Mouse (Mus musculus) CD4-positive, CD25-positive, alpha-beta regulatory T cell, adult 2 months (primary cell): ENCODE results near the gene Slc26a8.

Experiments
- DNase-seq: peaks from one replicate; pipeline ENCODE4 v3.0.0-alpha.2; 2012; ENCODE audit warnings: low read depth, low spot score

The Slc26a8 gene

DNA sequence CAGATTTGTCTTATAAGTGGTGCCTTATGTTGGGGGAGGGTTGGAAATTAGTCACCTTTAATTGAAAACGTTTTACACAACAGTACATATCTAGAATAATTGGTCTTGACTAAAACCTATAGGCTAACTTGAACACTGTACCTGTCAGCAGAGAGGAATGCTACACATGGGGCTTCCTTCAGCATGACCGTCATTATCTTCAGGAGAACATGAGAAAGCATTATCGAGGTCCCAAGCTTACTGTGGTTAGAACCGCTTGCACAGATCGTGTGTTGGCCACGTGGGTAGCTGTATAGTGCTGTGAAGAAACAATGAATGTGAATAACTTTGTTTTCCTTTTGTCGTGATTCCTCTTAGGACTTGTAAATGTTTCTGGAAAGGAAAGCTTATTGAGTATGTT, 9.8 kb upstream of the Slc26a8 start:
- DNase-seq: peak; percentile 35

DNA sequence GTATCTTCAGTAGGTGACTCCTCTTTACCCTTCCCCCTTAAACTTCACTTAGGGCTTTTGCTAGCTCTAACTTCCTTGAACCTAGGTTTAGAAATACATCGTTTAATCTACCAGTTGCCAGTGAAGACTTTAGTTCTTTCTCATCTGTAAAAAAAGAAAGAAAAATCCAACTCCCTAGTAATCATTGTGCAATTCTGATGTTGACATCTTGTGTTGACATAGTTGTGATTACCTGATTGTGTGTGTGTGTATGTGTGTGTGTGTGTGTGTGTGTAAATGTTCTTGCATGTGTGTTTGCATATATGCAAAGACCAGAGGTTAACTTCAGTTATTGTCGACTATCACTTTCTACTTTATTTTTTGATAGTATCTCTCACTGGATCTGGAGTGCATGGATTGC, 8.6 kb upstream of the Slc26a8 start:
- DNase-seq: no peak

DNA sequence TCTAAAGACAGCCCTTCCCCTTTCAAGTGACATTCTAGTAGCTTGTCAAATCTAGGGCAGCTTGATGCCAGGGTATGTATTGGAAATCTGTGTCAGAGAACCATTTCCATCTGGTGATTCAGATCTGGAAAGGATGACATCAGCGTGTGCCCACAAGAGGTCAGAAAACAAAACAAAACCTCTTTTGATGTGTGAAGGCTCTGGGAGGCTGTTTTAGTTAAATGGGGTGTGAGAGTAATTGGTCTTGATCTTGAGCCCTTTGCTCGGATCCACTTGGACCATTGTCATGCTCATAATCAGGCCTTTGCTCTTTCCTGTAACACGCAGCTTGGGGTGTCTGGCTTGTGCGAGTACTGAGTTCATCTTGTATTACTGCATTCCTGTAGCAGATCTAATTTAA, 8.2 kb upstream of the Slc26a8 start:
- DNase-seq: peak; percentile 73

DNA sequence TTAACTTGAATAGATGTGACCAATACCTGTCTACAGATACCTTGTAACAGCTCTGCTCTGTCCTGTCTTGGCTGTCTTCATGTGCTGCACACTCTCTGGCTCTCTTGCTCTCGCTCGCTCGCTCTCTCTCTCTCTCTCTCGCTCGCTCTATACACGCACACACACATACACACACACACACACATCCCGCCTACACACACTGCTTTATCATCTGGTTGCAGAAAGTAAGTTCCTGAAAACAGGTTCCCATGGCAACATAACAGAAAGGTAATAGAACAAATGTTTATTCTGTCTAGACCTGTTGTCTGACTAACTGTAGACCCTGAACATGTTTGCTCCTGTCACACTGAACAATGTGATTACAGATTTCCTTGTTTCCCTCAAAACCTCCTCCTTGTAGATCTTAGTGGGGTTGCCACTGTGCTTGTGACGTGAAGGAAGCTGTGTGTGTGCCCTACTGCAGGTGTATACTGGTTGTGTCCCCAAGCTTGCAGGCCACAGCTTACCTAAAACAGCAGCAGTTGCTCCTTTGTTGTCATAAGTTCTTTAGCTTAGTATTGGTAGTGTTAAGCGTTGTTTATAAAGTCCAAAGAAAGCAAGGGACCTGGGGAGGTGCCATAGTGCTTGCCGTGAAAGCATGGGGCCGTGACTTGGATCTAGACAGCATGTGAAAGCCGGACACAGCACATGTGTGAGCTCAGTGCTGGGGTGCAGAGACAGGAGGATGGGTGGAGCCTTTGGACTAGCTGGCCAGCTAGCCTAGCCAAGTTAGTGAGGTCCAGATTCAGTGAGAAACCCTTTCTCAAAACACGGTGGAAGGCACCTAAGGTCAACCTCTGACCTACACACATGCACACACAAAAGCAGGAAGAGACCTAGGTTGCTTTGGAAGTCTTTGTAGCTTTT, 7.5 kb upstream of the Slc26a8 start:
- DNase-seq: peak; percentile 89

- DNase-seq: no peak
Observed at GRCm38 (mm10) chr17:28696641-28697040, 6.6 kb upstream of the Slc26a8 start.

GRCm38 (mm10) chr17:28694832-28695231, 4.8 kb upstream of the Slc26a8 start:
- no peak for DNase-seq

GRCm38 (mm10) chr17:28694078-28694477, 4.0 kb upstream of the Slc26a8 start:
- DNase-seq: no peak

DNA sequence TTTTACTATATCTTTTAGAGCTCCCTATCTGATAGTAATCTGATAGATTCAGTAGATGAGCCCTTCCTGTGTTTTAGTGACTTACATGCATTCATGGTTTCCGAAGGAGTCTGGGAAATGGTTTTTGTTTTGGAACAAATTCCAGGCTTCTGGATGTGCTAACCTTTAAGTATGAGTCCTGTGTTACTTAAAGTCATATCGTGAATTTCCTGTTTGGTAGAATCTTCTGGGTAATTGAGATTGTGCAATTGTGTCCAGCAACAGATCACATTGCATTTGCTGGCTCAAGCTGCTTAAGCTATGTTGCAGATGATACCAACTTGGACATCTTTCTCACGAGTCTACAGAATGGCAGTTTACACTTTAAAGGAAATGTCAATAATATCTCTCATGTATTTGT, 3.1 kb upstream of the Slc26a8 start:
- DNase-seq: no peak

- DNase-seq: peak; percentile 83
Observed at GRCm38 (mm10) chr17:28692341-28692710, 2.3 kb upstream of the Slc26a8 start.

DNA sequence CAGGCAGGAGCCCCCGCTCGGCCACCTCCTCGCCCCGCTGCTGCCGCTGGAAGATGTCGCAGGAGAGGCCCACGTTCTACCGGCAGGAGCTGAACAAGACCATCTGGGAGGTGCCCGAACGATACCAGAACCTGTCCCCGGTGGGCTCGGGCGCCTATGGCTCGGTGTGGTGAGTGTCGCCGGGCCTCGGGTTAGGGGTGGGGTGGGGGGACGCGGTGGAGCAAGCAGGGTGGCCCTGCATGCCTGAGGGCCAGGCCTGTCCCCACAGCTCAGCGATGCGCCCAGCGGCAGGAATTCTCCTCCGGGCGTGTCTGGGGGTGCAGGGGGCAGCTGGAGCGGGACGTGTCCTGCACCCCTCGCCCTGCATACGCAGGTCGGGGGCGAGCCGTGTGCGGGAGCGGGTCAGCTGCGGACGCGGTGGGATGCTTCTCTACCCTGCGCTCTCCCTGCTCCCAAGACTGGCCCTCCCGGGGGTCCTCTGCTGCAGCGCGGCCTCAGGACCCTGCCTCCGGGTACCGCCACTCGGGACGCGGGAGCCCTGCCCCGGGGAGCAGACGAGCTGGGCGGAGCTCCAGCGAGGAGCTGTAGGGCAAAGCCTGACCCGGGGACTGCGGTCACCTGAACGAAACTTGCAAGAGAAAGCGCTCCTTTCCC, 1.8 kb upstream of the Slc26a8 start:
- DNase-seq: peak; percentile 64

GRCm38 (mm10) chr17:28690776-28691686, 998 bp upstream of the Slc26a8 start, which contains the start of gene Mapk14:
Gene Mapk14 (plus strand): TSS chr17:28691329.
- DNase-seq: peak; percentile 100

DNA sequence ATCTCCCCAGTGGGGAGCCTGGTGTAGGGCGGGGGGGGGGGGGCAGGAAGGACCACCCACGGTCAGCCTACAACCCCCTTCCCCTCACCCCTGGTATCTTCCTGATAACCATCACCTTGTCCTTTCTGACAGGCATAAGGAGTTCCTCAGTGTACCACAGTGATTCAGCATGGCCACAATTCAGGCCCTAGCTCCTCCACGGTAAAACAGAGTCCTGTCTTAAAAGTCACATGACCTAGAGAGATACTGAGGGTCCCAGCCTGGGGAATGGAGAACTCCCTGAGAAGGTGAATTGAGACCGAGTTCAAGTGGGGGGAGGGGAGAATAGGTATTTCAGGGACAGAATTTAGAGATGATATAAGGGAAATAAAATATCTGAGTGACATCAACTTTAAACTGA, 2.7 kb downstream of the Slc26a8 start:
- DNase-seq: no peak

DNA sequence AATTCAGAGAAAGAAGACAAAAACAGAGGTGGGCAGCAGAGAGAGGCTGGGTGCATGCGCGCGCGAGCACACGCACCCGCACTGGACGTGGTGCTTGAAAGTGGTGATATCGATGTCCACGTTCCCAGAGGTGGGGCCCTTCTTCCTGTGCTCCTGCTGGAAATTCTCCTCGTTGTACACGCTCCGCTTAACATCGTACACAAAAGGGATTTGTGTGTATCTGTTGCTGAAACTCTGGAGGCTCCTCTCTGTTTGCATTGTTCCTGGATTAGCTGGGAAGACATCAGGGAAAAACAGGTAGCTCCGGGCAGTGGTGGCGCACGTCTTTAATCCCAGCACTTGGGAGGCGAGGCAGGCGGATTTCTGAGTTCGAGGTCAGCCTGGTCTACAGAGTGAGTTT, 5.4 kb downstream of the Slc26a8 start:
- no peak for DNase-seq

GRCm38 (mm10) chr17:28683601-28684000, 6.4 kb downstream of the Slc26a8 start:
- DNase-seq: no peak

- no peak for DNase-seq
Observed at GRCm38 (mm10) chr17:28682311-28683084, 7.5 kb downstream of the Slc26a8 start.

DNA sequence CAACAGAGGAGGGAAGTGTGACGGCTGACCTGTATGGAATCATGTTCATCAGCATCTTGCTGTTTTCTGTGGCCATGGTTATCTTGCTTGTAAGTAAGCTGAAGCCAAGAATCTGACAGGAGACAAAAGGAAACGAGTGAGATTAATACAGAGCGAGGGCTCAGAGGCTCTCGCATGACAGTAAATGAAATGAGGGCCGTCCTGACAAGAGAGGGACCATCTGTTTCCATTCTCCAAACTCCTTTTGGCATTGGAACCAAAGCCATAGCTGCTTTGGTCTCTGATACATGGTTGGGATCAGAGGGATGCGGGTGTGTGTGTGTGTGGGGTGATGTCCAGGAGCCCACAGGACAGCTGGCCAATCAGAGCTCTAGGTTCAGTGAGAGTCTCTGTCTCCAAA, 30.5 kb downstream of the Slc26a8 start:
- no peak for DNase-seq

- peak; percentile 73 for DNase-seq
Observed at GRCm38 (mm10) chr17:28657936-28658335, 32.1 kb downstream of the Slc26a8 start.

- DNase-seq: no peak
Observed at GRCm38 (mm10) chr17:28650268-28650667, 39.8 kb downstream of the Slc26a8 start.

GRCm38 (mm10) chr17:28648607-28649370, 41.2 kb downstream of the Slc26a8 start:
- peak; percentile 83 for DNase-seq

- DNase-seq: no peak
Observed at GRCm38 (mm10) chr17:28646221-28646620, 43.8 kb downstream of the Slc26a8 start.
